Comparison of ENCODE assay signal across 19 mouse cellular contexts in genomic region chr4:89486963-89487362, GRCm38 (mm10).
A peak's percentile ranks its signal among the peaks of the same experiment; 100 is the strongest.
DNase-seq lines count a peak whose midpoint lies in the region; ATAC-seq and TF ChIP-seq lines count a peak whose summit lies in the region.
"Had no signal": no experiment of that assay in that cellular context is flagged by ENCODE, and none has a peak within 500 bp of the region (broad histone marks: within the 10 kb centered on the region; RNA-seq: fewer than 3 reads in every experiment).

No protein-coding gene starts in this region.

- H3K27ac ChIP-seq in bone marrow macrophage, adult 2 months (ENCODE audit: insufficient read depth, low read depth, low read length) = peak overlapping the region; percentile 59; the same call in 1 of the 2 replicates
- H3K27ac ChIP-seq: forebrain, embryonic 15.5 days; heart, embryonic 10.5 days had no signal

- peaks cover 35% of the 10 kb centered on the region for H3K4me1 ChIP-seq in bone marrow macrophage, adult 2 months (ENCODE audit: control insufficient read depth, insufficient read depth, low read length)
- H3K4me1 ChIP-seq: forebrain, embryonic 15.5 days had no signal

- DNase-seq in 416B (ENCODE audit: low read depth) = peak; percentile 97
- no peak for DNase-seq in Muller cell, postnatal 12 days (ENCODE audit: inconsistent ontology term)
- no peak for DNase-seq in spleen, adult 12 weeks (ENCODE audit: low spot score)
- DNase-seq in kidney, adult 18-20 months = no peak
- DNase-seq: adrenal gland, postnatal 14 days; cerebellum, adult 9-10 months; embryo, embryonic 11 days; gastrocnemius, postnatal 36 days; heart, postnatal 10 days; kidney, postnatal 14 days; right cerebral cortex, postnatal 4 days had no signal

- no peak for TF ChIP-seq POLR2A in bone marrow macrophage, adult 2 months (IDR thresholded peaks at IDR 0.05; ENCODE audit: borderline replicate concordance, low read depth, low read length)

- peak; percentile 50 to 61 for ATAC-seq in hematopoietic stem cell, adult 5-6 weeks (replicated peaks in 1 of 2; ENCODE audit: insufficient read depth in 1 of 2, low FRiP score in 2 of 2, low TSS enrichment in 1 of 2, low read depth in 1 of 2, poor library complexity in 2 of 2, severe bottlenecking in 2 of 2)
- peak; percentile 56 for ATAC-seq in megakaryocyte, adult 5-6 weeks (ENCODE audit: poor library complexity, severe bottlenecking)
- ATAC-seq: forebrain, embryonic 15.5 days; hindbrain, embryonic 16.5 days; intestine, postnatal 0 days had no signal

- H3K4me3 ChIP-seq in bone marrow macrophage, adult 2 months (ENCODE audit: insufficient read depth, low read length) = no peak overlapping the region
- H3K4me3 ChIP-seq: erythroblast, embryonic 14.5 days; forebrain, embryonic 15.5 days; heart, embryonic 10.5 days had no signal

- no peak for TF ChIP-seq CTCF in bone marrow macrophage, adult 2 months (IDR thresholded peaks at IDR 0.05; ENCODE audit: low read depth, low read length)
